Mouse (Mus musculus): ENCODE measurements around the gene Ccdc85a. TPM values are rescaled to one million over a fixed set of nuclear protein-coding genes. Genes with fewer than 3 reads are reported as not detected.
A peak's percentile ranks its signal among the peaks of the same experiment; 100 is the strongest.
"Not testable (repeated sequence)": the region's sequence is repeated elsewhere in the genome, so short reads cannot be mapped to it uniquely, and the experiment has no call there.

Ccdc85a gene
- polyA plus RNA-seq, 1 experiment: 26.3 TPM

GRCm38 (mm10) chr11:28464926-28465325 is 119.2 kb downstream of the Ccdc85a start:
- Histone ChIP-seq H3K4me1 (ENCODE audit: control insufficient read depth, insufficient read depth, low read length) (no peaks in the 10 kb centered on the region), H3K27ac (ENCODE audit: insufficient read depth, low read length) (no peak overlapping the region), H3K4me3 (ENCODE audit: insufficient read depth, low read length) (no peak overlapping the region)
- TF ChIP-seq POLR2A (IDR thresholded peaks at IDR 0.05; ENCODE audit: extremely low read depth, insufficient read depth, low read length) (no peak), CTCF (IDR thresholded peaks at IDR 0.05; ENCODE audit: extremely low read depth, insufficient read depth, low read length) (no peak)

- TF ChIP-seq POLR2A (IDR thresholded peaks at IDR 0.05; ENCODE audit: extremely low read depth, insufficient read depth, low read length) (no peak), CTCF (IDR thresholded peaks at IDR 0.05; ENCODE audit: extremely low read depth, insufficient read depth, low read length) (no peak)
- H3K4me3 ChIP-seq (ENCODE audit: insufficient read depth, low read length): no peak overlapping the region
- no peak overlapping the region for H3K27ac ChIP-seq (ENCODE audit: insufficient read depth, low read length)
- no peaks in the 10 kb centered on the region for H3K4me1 ChIP-seq (ENCODE audit: control insufficient read depth, insufficient read depth, low read length)
Measured at GRCm38 (mm10) chr11:28459165-28459564, 125.0 kb downstream of the Ccdc85a start.

DNA sequence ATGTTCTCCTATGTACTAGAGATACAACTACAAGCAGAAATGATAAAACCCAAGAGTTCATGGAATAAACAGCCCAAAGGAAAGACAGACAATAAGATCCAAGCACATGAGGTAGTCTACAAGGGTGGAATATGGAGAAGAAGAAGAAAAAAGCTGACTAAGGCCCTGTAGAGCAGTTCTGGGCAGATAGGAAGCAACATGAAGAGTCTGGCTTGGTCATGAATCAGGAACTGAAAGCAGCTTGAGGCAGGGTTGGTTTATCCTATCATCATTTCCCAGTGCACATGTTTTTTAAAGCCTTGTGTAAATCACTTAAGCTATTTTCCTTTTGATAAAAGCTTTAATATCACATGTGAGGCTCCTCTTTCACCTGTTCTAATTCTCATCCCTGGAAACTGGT is 144.2 kb downstream of the Ccdc85a start:
- H3K4me1 ChIP-seq (ENCODE audit: control insufficient read depth, insufficient read depth, low read length): no peaks in the 10 kb centered on the region
- TF ChIP-seq CTCF (IDR thresholded peaks at IDR 0.05; ENCODE audit: extremely low read depth, insufficient read depth, low read length) (no peak), POLR2A (IDR thresholded peaks at IDR 0.05; ENCODE audit: extremely low read depth, insufficient read depth, low read length) (no peak)
- no peak overlapping the region for H3K27ac ChIP-seq (ENCODE audit: insufficient read depth, low read length)
- H3K4me3 ChIP-seq (ENCODE audit: insufficient read depth, low read length): no peak overlapping the region

- no peak for TF ChIP-seq CTCF (IDR thresholded peaks at IDR 0.05; ENCODE audit: extremely low read depth, insufficient read depth, low read length)
- TF ChIP-seq POLR2A (IDR thresholded peaks at IDR 0.05; ENCODE audit: extremely low read depth, insufficient read depth, low read length): no peak
- Histone ChIP-seq H3K4me3 (ENCODE audit: insufficient read depth, low read length) (no peak overlapping the region), H3K27ac (ENCODE audit: insufficient read depth, low read length) (peak overlapping the region; percentile 8), H3K4me1 (ENCODE audit: control insufficient read depth, insufficient read depth, low read length) (peaks cover 1% of the 10 kb centered on the region; the same call in 1 of the 2 replicates)
Measured at GRCm38 (mm10) chr11:28422451-28423231, 161.5 kb downstream of the Ccdc85a start.

DNA sequence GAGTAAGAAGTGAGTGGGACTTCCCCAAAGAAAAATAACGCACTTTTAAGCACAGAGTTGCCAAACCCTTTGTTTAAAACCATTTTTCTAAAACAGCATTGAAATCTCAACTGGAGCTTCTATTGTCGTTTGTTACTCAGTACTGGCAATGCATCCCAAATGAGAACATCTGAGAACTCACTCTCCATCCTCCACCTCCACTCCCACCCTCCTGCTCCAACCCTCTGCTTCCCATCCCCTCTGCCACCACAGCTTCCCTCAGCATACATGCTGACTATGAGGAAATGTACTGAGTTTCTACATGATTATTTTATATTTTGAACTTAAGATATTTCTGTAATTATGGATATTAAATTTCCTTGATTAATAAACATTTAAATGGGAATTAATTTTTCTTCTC is 168.3 kb downstream of the Ccdc85a start:
- no peak overlapping the region for H3K27ac ChIP-seq (ENCODE audit: insufficient read depth, low read length)
- TF ChIP-seq POLR2A (IDR thresholded peaks at IDR 0.05; ENCODE audit: extremely low read depth, insufficient read depth, low read length) (no peak), CTCF (IDR thresholded peaks at IDR 0.05; ENCODE audit: extremely low read depth, insufficient read depth, low read length) (no peak)
- no peak overlapping the region for H3K4me3 ChIP-seq (ENCODE audit: insufficient read depth, low read length)
- H3K4me1 ChIP-seq (ENCODE audit: control insufficient read depth, insufficient read depth, low read length): no peaks in the 10 kb centered on the region

DNA sequence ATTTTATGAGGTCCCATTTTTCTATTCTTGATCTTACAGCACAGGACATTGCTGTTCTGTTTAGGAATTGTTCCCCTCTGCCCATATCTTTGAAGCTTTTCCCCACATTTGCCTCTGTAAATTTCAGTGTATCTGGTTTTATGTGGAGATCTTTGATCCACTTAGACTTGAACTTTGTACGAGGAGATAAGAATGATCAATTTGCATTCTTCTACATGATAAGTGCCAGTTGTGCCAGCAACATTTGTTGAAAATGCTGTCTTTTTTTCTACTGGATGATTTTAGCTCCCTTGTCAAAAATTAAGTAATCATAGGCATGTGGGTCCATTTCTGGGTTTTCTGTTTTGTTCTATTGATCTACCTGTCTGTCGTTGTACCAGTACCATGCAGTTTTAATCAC is 174.2 kb downstream of the Ccdc85a start:
- H3K4me3 ChIP-seq (ENCODE audit: insufficient read depth, low read length); H3K27ac ChIP-seq (ENCODE audit: insufficient read depth, low read length); H3K4me1 ChIP-seq (ENCODE audit: control insufficient read depth, insufficient read depth, low read length): not testable (repeated sequence)

DNA sequence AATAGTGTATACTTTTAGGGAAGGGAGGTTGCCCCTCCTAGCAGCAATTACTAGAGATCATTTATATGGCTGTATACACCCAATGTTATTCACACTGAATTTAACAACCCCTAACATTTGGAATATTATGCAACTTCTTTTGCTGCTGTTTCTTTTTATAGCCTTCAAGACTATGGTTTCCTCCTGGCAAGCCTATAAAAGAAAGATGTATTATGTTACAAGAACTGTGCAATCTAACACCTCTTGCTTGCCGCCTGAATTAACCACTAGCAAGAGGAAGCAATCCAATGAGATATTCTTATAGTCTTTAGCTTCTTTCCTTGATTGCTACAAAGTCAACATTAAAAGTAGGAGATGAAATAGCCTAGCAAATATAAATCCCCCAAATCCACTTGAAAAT is 187.0 kb downstream of the Ccdc85a start:
- TF ChIP-seq POLR2A (IDR thresholded peaks at IDR 0.05; ENCODE audit: extremely low read depth, insufficient read depth, low read length) (no peak), CTCF (IDR thresholded peaks at IDR 0.05; ENCODE audit: extremely low read depth, insufficient read depth, low read length) (no peak)
- H3K27ac ChIP-seq (ENCODE audit: insufficient read depth, low read length): no peak overlapping the region
- no peaks in the 10 kb centered on the region for H3K4me1 ChIP-seq (ENCODE audit: control insufficient read depth, insufficient read depth, low read length)
- H3K4me3 ChIP-seq (ENCODE audit: insufficient read depth, low read length): no peak overlapping the region

DNA sequence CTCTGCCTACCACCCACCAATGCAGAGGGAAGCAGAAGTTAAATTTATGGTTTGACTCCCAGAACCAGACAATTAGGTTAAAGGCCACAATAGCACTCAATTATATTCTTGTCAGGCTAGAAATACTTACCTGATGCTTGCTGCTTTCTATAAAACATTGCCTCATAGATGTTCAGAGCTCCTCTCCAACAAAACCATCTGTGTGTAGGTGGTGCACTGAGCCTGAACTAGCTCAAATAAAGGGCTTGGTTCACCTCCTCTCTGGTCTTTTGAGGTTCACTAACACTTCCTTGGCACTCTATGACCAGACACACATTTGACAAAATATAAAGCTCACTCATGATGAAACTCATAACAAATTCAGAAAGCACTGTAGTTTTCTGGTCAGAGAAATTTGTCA is 208.2 kb downstream of the Ccdc85a start:
- Histone ChIP-seq H3K4me3 (ENCODE audit: insufficient read depth, low read length) (no peak overlapping the region), H3K27ac (ENCODE audit: insufficient read depth, low read length) (no peak overlapping the region), H3K4me1 (ENCODE audit: control insufficient read depth, insufficient read depth, low read length) (no peaks in the 10 kb centered on the region)
- TF ChIP-seq CTCF (IDR thresholded peaks at IDR 0.05; ENCODE audit: extremely low read depth, insufficient read depth, low read length): no peak
- TF ChIP-seq POLR2A (IDR thresholded peaks at IDR 0.05; ENCODE audit: extremely low read depth, insufficient read depth, low read length): no peak

- Histone ChIP-seq H3K4me1 (ENCODE audit: control insufficient read depth, insufficient read depth, low read length) (no peaks in the 10 kb centered on the region), H3K4me3 (ENCODE audit: insufficient read depth, low read length) (no peak overlapping the region)
- no peak for TF ChIP-seq POLR2A (IDR thresholded peaks at IDR 0.05; ENCODE audit: extremely low read depth, insufficient read depth, low read length)
- no peak for TF ChIP-seq CTCF (IDR thresholded peaks at IDR 0.05; ENCODE audit: extremely low read depth, insufficient read depth, low read length)
Measured at GRCm38 (mm10) chr11:28374636-28375035, 209.5 kb downstream of the Ccdc85a start.

DNA sequence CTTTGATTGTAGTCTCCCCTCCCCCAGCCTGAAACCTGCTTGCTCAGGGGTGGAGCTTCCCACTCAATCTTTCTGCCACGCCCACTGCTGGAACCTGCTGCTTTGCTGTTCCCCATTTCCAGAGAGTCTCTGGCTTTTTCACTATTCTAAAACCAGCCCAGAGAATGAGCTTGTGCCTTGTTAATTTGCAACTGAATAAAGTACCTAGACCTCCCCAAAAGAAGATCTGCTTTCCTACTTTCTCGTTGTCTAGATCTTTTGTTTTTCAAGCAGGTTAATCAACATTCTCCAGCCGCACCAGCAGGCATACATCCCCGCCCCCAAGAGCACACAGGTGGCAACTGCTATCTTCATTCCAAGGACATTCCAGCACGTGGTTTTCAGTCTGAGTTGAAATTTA is 212.7 kb downstream of the Ccdc85a start:
- H3K27ac ChIP-seq (ENCODE audit: insufficient read depth, low read length); H3K4me1 ChIP-seq (ENCODE audit: control insufficient read depth, insufficient read depth, low read length); H3K4me3 ChIP-seq (ENCODE audit: insufficient read depth, low read length): not testable (repeated sequence)

More at GRCm38 (mm10) chr11:28374636-28375035, 209.5 kb downstream of the Ccdc85a start:
- H3K27ac ChIP-seq (ENCODE audit: insufficient read depth, low read length): no peak overlapping the region

All from cortical plate, adult 2 months (tissue).